Comparison of ENCODE assay signal across 24 mouse cellular contexts in genomic region chr7:69577754-69578153, GRCm38 (mm10).
"Had no signal": no experiment of that assay in that cellular context is flagged by ENCODE, and none has a peak within 500 bp of the region (broad histone marks: within the 10 kb centered on the region; RNA-seq: fewer than 3 reads in every experiment).

No protein-coding gene starts in this region.

- DNase-seq: gastrocnemius, postnatal 25 days; heart, adult 18-20 months; heart, postnatal 10 days; heart, postnatal 4 days; kidney, adult 18-20 months; kidney, adult 8-10 months; kidney, postnatal 10 days; kidney, postnatal 25 days; kidney, postnatal 4 days; liver had no signal

- H3K9ac ChIP-seq: heart, embryonic 12.5 days; hindbrain, embryonic 12.5 days; hindbrain, embryonic 14.5 days; intestine, embryonic 15.5 days; limb, embryonic 12.5 days had no signal

- H3K4me1 ChIP-seq: heart, embryonic 10.5 days; heart, embryonic 12.5 days; intestine, embryonic 15.5 days; limb, embryonic 12.5 days had no signal

- H3K27ac ChIP-seq: heart, embryonic 10.5 days; hindbrain, embryonic 10.5 days; hindbrain, embryonic 12.5 days; hindbrain, embryonic 14.5 days; intestine, embryonic 15.5 days; layer of hippocampus, adult 2 months; left cerebral cortex, adult 2 months; limb, embryonic 10.5 days; limb, embryonic 12.5 days had no signal

- H3K9me3 ChIP-seq: heart, embryonic 10.5 days; heart, embryonic 12.5 days; hindbrain, embryonic 10.5 days; hindbrain, embryonic 12.5 days; intestine, embryonic 15.5 days; limb, embryonic 10.5 days; limb, embryonic 12.5 days had no signal

- H3K27me3 ChIP-seq: heart, embryonic 12.5 days; intestine, embryonic 15.5 days had no signal

- H3K4me3 ChIP-seq: heart, embryonic 10.5 days; heart, embryonic 12.5 days; hindbrain, embryonic 10.5 days; hindbrain, embryonic 12.5 days; intestine, embryonic 15.5 days; layer of hippocampus, adult 2 months; left cerebral cortex, adult 2 months; limb, embryonic 10.5 days; limb, embryonic 12.5 days had no signal

- H3K4me2 ChIP-seq: heart, embryonic 12.5 days; hindbrain, embryonic 12.5 days; hindbrain, embryonic 14.5 days; intestine, embryonic 15.5 days; limb, embryonic 12.5 days; liver, embryonic 11.5 days had no signal

- H3K36me3 ChIP-seq: heart, embryonic 10.5 days; heart, embryonic 12.5 days; hindbrain, embryonic 10.5 days; hindbrain, embryonic 12.5 days; intestine, embryonic 15.5 days; limb, embryonic 10.5 days; limb, embryonic 12.5 days had no signal

- ATAC-seq: hindbrain, embryonic 16.5 days; inflammation-experienced regulatory T-cells, adult 6 months; intestine, embryonic 15.5 days; intestine, postnatal 0 days had no signal
